Mouse (Mus musculus) adrenal gland, adult 8-10 months (tissue): ENCODE results near the gene Apoe. TPM values are rescaled to one million over a fixed set of nuclear protein-coding genes. Genes with fewer than 3 reads are reported as not detected.
A peak's percentile ranks its signal among the peaks of the same experiment; 100 is the strongest.

Source experiments
- DNase-seq: peaks from one replicate; pipeline ENCODE4 v3.0.0; 2022
- total RNA-seq, 4 experiments: library from RNA; stranded (reverse); gene quantifications; 2 replicates each; pipeline ENCODE4 v1.2.4; 2022

The Apoe gene
- total RNA-seq, 4 experiments from 2014 or later, result 996 to 1,300 (median 1,120) TPM

GRCm38 (mm10) chr7:19664955-19665841 lies 33.8 kb downstream of the Apoe start, which contains the start of gene Clptm1:
Clptm1 (minus strand) TSS chr7:19665033.
- peak; percentile 96 for DNase-seq

DNA sequence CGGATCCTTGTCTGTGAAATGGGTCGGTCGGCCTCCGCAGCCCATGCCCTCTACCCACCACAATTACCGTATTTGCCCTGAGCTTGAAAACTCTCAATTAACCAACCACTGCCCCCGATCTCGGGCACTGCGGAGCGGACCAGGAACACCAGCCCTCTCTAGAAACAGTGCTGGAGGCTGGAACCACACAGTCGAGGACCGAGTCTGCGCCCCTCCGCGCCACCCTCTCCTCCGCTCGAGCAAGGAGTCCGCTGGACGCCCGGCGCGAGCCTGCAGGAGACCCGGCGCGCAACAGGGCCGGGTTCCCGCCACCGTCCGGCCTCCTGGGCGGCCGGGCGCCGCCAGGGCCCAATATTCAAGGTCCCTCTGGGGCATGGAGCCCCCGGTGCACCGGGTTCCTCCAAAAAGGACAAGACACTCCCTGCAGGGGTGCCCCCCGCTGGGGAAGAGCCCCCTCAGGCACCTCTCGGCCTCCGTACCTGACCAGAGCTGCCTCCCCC lies 34.5 kb downstream of the Apoe start:
- no peak for DNase-seq

- DNase-seq, result no peak
These were observed 35.0 kb downstream of the Apoe start for GRCm38 (mm10) chr7:19663940-19664339.

GRCm38 (mm10) chr7:19652614-19653013 lies 46.4 kb downstream of the Apoe start:
- DNase-seq, result no peak

GRCm38 (mm10) chr7:19651063-19651786 lies 47.8 kb downstream of the Apoe start:
- DNase-seq, result no peak

Other genes with a start within 250 kb of the Apoe start
- 10 to 100 TPM; 44.4 to 53.9 (median 47.6) TPM for gene Mark4, start 240.4 kb downstream of the Apoe start, total RNA-seq
- 10 to 100 TPM; 31.9 to 69.2 (median 51.8) TPM for gene Exoc3l2, start 235.9 kb downstream of the Apoe start, total RNA-seq
- 10 to 100 TPM; 12.7 to 15.4 (median 13.6) TPM for gene Bloc1s3, start 190.8 kb downstream of the Apoe start, total RNA-seq
- 100 to 1,000 TPM in 1 of 4 experiments, 10 to 100 TPM in 3; 77.7 to 107 (median 90.3) TPM for gene Trappc6a, start 190.8 kb downstream of the Apoe start, total RNA-seq
- gene Nkpd1, start 181.3 kb downstream of the Apoe start, total RNA-seq, result under 1 TPM in 2 of 4 experiments, not detected in 2; 0.13 to 0.31 TPM
- 10 to 100 TPM; 68.3 to 88.3 (median 81.8) TPM for gene Ppp1r37, start 136.1 kb downstream of the Apoe start, total RNA-seq
- gene Zfp296, start 121.9 kb downstream of the Apoe start, total RNA-seq, result under 1 TPM; 0.52 to 0.68 (median 0.57) TPM
- gene Gemin7, start 121.6 kb downstream of the Apoe start, total RNA-seq, result 10 to 100 TPM; 76.9 to 94.1 (median 85.1) TPM
- 10 to 100 TPM; 29.5 to 92.6 (median 50.4) TPM for gene Clasrp, start 94.7 kb downstream of the Apoe start, total RNA-seq
- 10 to 100 TPM; 31.6 to 50.7 (median 42.6) TPM for gene Relb, start 69.8 kb downstream of the Apoe start, total RNA-seq
- 100 to 1,000 TPM; 164 to 180 (median 179) TPM for gene Clptm1, start 34.2 kb downstream of the Apoe start, total RNA-seq
- 1 to 10 TPM in 3 of 4 experiments, not detected in 1; 1.0 to 2.6 (median 1.4) TPM for gene Apoc2, start 21.2 kb downstream of the Apoe start, total RNA-seq
- gene Gm44805, start 17.8 kb downstream of the Apoe start, total RNA-seq, result 1 to 10 TPM in 2 of 4 experiments, under 1 TPM in 1, not detected in 1; 0.54 to 3.0 (median 1.9) TPM
- 100 to 1,000 TPM in 2 of 4 experiments, 10 to 100 TPM in 2; 48.6 to 249 (median 89.6) TPM for gene Apoc4, start 17.7 kb downstream of the Apoe start, total RNA-seq
- 100 to 1,000 TPM in 2 of 4 experiments, 10 to 100 TPM in 2; 11.6 to 554 (median 210) TPM for gene Apoc1, start 6.5 kb downstream of the Apoe start, total RNA-seq
- 100 to 1,000 TPM; 119 to 134 (median 125) TPM for gene Tomm40, start 16.2 kb upstream of the Apoe start, total RNA-seq
- 100 to 1,000 TPM in 1 of 4 experiments, 10 to 100 TPM in 3; 72.1 to 116 (median 88.9) TPM for gene Nectin2, start 51.3 kb upstream of the Apoe start, total RNA-seq
- 10 to 100 TPM; 50.3 to 63.5 (median 55.3) TPM for gene Bcam, start 71.8 kb upstream of the Apoe start, total RNA-seq
- under 1 TPM in 1 of 4 experiments, not detected in 3; 0.43 TPM for gene Cblc, start 97.6 kb upstream of the Apoe start, total RNA-seq
- gene Bcl3, start 123.6 kb upstream of the Apoe start, total RNA-seq, result 10 to 100 TPM; 16.5 to 23.4 (median 21.9) TPM
- gene Gm19345, start 152.8 kb upstream of the Apoe start, total RNA-seq, result under 1 TPM in 2 of 4 experiments, not detected in 2; 0.28 to 0.35 TPM
- under 1 TPM in 1 of 4 experiments, not detected in 3; 0.31 TPM for gene Ceacam16, start 162.1 kb upstream of the Apoe start, total RNA-seq
- gene Ceacam19, start 188.8 kb upstream of the Apoe start, total RNA-seq, result not detected
- gene Pvr, start 222.0 kb upstream of the Apoe start, total RNA-seq, result 10 to 100 TPM; 20.6 to 34.2 (median 24.5) TPM